8 mouse cellular contexts compared by ENCODE assay signal in the genomic region with DNA sequence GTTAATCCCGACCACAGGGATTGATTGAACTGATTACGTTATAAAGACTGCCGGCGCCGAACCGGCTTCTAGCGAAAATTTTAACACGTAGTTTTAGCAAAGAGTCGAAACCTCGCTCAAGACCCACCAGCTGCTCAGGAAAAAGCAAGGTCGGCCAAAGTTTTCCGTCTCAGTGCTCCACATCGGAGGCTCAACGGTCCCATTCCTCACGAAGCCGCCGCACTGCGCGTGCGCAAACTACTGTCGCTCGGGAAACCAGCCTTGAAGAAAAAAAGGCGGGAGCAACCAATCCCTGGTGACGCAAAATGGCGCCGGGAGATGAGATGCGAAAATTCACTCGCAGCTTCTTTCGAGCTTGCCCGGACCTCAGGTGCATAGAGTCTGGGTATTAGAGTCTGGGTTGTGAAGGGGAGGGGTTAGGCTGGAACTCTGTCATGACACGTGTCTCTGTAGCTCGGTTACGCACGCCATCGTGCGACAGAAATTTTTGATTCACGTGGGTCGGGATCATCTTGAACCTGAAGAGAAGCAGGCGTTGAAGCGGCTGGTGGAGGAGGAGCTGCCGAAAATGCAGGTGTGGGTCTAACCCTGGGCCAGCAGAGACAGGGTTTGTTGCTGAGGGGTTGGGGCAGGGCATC. TPM values are rescaled to one million over a fixed set of nuclear protein-coding genes. Genes with fewer than 3 reads are reported as not detected.
DNase-seq lines count a peak whose midpoint lies in the region; ATAC-seq lines count a peak whose summit lies in the region.

Ino80e (minus strand) TSS at position 231 of the 638 bp plus-strand sequence.

- ATAC-seq in inflammation-experienced regulatory T-cells, adult 6 months: peak; percentile 61
- peak; percentile 68 for ATAC-seq in megakaryocyte-erythroid progenitor cell, adult 5-6 weeks (replicated peaks; ENCODE audit: low FRiP score, low TSS enrichment, poor library complexity, severe bottlenecking)

- intact Hi-C loops in gastrocnemius, postnatal 14 days (cut with DNase I; ENCODE audit: low total_unique reads): no loop called here
- intact Hi-C loops in left cerebral cortex, postnatal 10 days (cut with DNase I): no loop called here

- peak; percentile 93 for DNase-seq in adipocyte (ENCODE audit: low spot score)
- DNase-seq in embryo, embryonic 10 days (ENCODE audit: low spot score): peak; percentile 99
- peak; percentile 94 for DNase-seq in gastrocnemius, postnatal 14 days
- peak; percentile 94 to 96 for DNase-seq in left cerebral cortex, postnatal 10 days (ENCODE audit: extremely low spot score in 1 of 2, low spot score in 2 of 2)
- peak; percentile 92 for DNase-seq in right cerebral cortex, postnatal 25 days
- DNase-seq in urinary bladder, postnatal 4 days (ENCODE audit: low spot score in 2 of 2): peak; percentile 88 to 94

RNA-seq across cellular contexts. Expression of gene Ino80e, which starts in this region (rescaled TPM):
- 10 to 100 TPM; 13.7 to 14.1 TPM for total RNA-seq in gastrocnemius, postnatal 14 days (2021)
- polyA plus RNA-seq in inflammation-experienced regulatory T-cells, adult 6 months (2017; shearing (Covaris generic)): 10 to 100 TPM; 63.0 to 88.4 (median 68.7) TPM
- 10 to 100 TPM; 51.5 to 56.4 TPM for total RNA-seq in left cerebral cortex, postnatal 10 days (2021)
- 124 and 132 TPM in 2 replicates for total RNA-seq in megakaryocyte-erythroid progenitor cell, adult 5-6 weeks (2014; fragmentation: Nextera tagmentation)
- total RNA-seq in megakaryocyte-erythroid progenitor cell, adult 5-6 weeks (2017): 29.4 and 45.6 TPM in 2 replicates

Comparison
In these comparisons a context has a peak if more than half of its experiments do, and no peak if none do; other contexts are left out.
1. Peak in every context shown above with its lines: DNase-seq and ATAC-seq.